Mouse (Mus musculus): ENCODE results near the gene Tor2a. TPM values are rescaled to one million over a fixed set of nuclear protein-coding genes. Genes with fewer than 3 reads are reported as not detected.

Tor2a gene
- polyA plus RNA-seq, 1 experiment = 35.7 TPM

DNA sequence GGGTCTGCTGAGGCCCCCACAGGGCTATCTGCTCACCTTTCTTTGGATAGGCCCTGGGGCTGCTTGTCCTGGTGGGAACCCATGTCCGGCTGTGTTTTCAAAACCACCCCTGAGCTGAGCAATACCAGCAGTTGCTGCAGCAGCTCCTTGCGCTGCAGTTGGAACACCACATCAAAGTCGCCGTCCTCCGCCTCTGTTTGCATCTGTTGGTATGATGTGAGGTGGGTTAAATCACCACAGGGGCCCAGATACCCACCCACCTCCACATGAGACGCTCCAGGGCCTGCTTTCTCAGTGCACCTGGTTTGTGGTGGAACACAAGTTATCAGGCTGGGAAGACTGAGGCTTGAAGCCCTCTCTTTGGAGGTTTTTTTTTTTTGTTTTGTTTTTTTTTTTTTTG is 21.0 kb downstream of the Tor2a start:
- H3K79me2 ChIP-seq (ENCODE audit: control insufficient read depth, insufficient read depth) = peaks cover 27% of the 10 kb centered on the region
- TF ChIP-seq MYOD1 (IDR thresholded peaks at IDR 0.05; ENCODE audit: control insufficient read depth, insufficient read length, low read depth) = no peak
- H3ac ChIP-seq (ENCODE audit: control insufficient read depth, insufficient read length, low read depth) = no peak overlapping the region
- peaks cover 13% of the 10 kb centered on the region for H3K79me3 ChIP-seq (ENCODE audit: low read depth)
- H3K27me3 ChIP-seq (ENCODE audit: control insufficient read depth, insufficient read depth, insufficient read length) = no peaks in the 10 kb centered on the region
- H3K36me3 ChIP-seq (ENCODE audit: control insufficient read depth, insufficient read depth) = peaks cover 24% of the 10 kb centered on the region
- no peak overlapping the region for H3K4me3 ChIP-seq (ENCODE audit: insufficient read depth, poor library complexity, severe bottlenecking)

GRCm38 (mm10) chr2:32779131-32779530 is 22.1 kb downstream of the Tor2a start:
- peaks cover 27% of the 10 kb centered on the region for H3K79me2 ChIP-seq (ENCODE audit: control insufficient read depth, insufficient read depth)
- peaks cover 13% of the 10 kb centered on the region for H3K79me3 ChIP-seq (ENCODE audit: low read depth)
- H3K27me3 ChIP-seq (ENCODE audit: control insufficient read depth, insufficient read depth, insufficient read length) = no peaks in the 10 kb centered on the region
- no peak overlapping the region for H3K4me3 ChIP-seq (ENCODE audit: insufficient read depth, poor library complexity, severe bottlenecking)
- peaks cover 24% of the 10 kb centered on the region for H3K36me3 ChIP-seq (ENCODE audit: control insufficient read depth, insufficient read depth)
- no peak overlapping the region for H3ac ChIP-seq (ENCODE audit: control insufficient read depth, insufficient read length, low read depth)
- TF ChIP-seq CTCF (IDR thresholded peaks at IDR 0.05; ENCODE audit: control insufficient read depth, insufficient read depth, insufficient read length) (peak; percentile 57), FOSL1 (IDR thresholded peaks at IDR 0.05; ENCODE audit: insufficient read depth, low read length, poor library complexity, severe bottlenecking) (no peak), MYOD1 (IDR thresholded peaks at IDR 0.05; ENCODE audit: control insufficient read depth, insufficient read length, low read depth) (no peak), MYOG (IDR thresholded peaks at IDR 0.05; ENCODE audit: control insufficient read depth, extremely low read depth, insufficient read length) (no peak), MAX (IDR thresholded peaks at IDR 0.05) (no peak), USF1 (IDR thresholded peaks at IDR 0.05; ENCODE audit: low read depth) (no peak)

- no peak for TF ChIP-seq MYOD1 (IDR thresholded peaks at IDR 0.05; ENCODE audit: control insufficient read depth, insufficient read length, low read depth)
- TF ChIP-seq CTCF (IDR thresholded peaks at IDR 0.05; ENCODE audit: control insufficient read depth, insufficient read depth, insufficient read length) = no peak
- no peak for TF ChIP-seq MAX (IDR thresholded peaks at IDR 0.05)
- no peak for TF ChIP-seq USF1 (IDR thresholded peaks at IDR 0.05; ENCODE audit: low read depth)
- TF ChIP-seq MYOG (IDR thresholded peaks at IDR 0.05; ENCODE audit: control insufficient read depth, extremely low read depth, insufficient read length) = no peak
- TF ChIP-seq FOSL1 (IDR thresholded peaks at IDR 0.05; ENCODE audit: insufficient read depth, low read length, poor library complexity, severe bottlenecking) = no peak
- TF ChIP-seq CEBPB (IDR thresholded peaks at IDR 0.05; ENCODE audit: low read depth) = no peak
- peaks cover 13% of the 10 kb centered on the region for H3K79me3 ChIP-seq (ENCODE audit: low read depth)
- peaks cover 24% of the 10 kb centered on the region for H3K36me3 ChIP-seq (ENCODE audit: control insufficient read depth, insufficient read depth)
- H3ac ChIP-seq (ENCODE audit: control insufficient read depth, insufficient read length, low read depth) = no peak overlapping the region
- H3K4me3 ChIP-seq (ENCODE audit: insufficient read depth, poor library complexity, severe bottlenecking) = no peak overlapping the region
- no peaks in the 10 kb centered on the region for H3K27me3 ChIP-seq (ENCODE audit: control insufficient read depth, insufficient read depth, insufficient read length)
- H3K79me2 ChIP-seq (ENCODE audit: control insufficient read depth, insufficient read depth) = peaks cover 27% of the 10 kb centered on the region
Observed at GRCm38 (mm10) chr2:32779714-32780113, 22.7 kb downstream of the Tor2a start.

GRCm38 (mm10) chr2:32781710-32782109 is 24.7 kb downstream of the Tor2a start:
- Histone ChIP-seq H3K4me3 (ENCODE audit: insufficient read depth, poor library complexity, severe bottlenecking) (no peak overlapping the region), H3ac (ENCODE audit: control insufficient read depth, insufficient read length, low read depth) (no peak overlapping the region), H3K36me3 (ENCODE audit: control insufficient read depth, insufficient read depth) (peaks cover 23% of the 10 kb centered on the region), H3K27me3 (ENCODE audit: control insufficient read depth, insufficient read depth, insufficient read length) (no peaks in the 10 kb centered on the region), H3K79me3 (ENCODE audit: low read depth) (peaks cover 3% of the 10 kb centered on the region), H3K79me2 (ENCODE audit: control insufficient read depth, insufficient read depth) (peaks cover 15% of the 10 kb centered on the region)
- TF ChIP-seq USF1 (IDR thresholded peaks at IDR 0.05; ENCODE audit: low read depth) = no peak
- TF ChIP-seq MYOG (IDR thresholded peaks at IDR 0.05; ENCODE audit: control insufficient read depth, extremely low read depth, insufficient read length) = no peak
- TF ChIP-seq CTCF (IDR thresholded peaks at IDR 0.05; ENCODE audit: control insufficient read depth, insufficient read depth, insufficient read length) = no peak
- no peak for TF ChIP-seq MAX (IDR thresholded peaks at IDR 0.05)

DNA sequence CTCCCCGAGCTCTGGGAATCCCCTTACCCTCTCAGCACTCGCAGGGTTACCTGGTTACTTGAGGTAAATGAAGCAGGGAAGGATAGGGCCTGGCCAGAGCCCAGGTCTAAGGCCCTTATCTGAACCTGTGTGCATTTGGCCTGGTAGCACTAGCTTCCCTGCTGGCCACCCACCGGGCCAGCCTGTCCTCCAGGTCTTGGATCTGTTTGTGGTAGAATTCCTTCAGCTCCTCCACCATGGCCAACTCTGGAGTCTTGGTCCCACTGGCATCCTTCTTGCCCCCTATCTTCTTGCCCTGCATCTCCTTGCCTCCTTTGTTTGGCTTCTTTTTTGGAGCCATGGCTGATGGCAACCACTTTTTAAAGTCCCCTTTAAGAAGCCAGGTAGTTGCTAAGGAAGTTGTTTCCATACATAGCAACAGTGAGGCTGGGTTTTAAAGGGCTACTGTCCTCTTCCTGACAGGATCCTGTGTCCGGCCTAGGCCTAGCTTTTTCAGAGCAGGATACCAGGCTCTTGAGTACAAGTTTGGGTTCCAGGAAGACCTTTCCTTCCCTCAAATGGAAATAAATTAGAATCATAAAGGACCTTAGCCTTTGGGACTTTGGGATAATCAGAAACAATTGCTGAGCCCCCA is 27.1 kb downstream of the Tor2a start, which contains the start of gene Cfap157:
Gene Cfap157, minus strand, starts transcription at position 381 of the 634 bp plus-strand sequence.
- Histone ChIP-seq H3K27me3 (ENCODE audit: control insufficient read depth, insufficient read depth, insufficient read length) (no peaks in the 10 kb centered on the region), H3ac (ENCODE audit: control insufficient read depth, insufficient read length, low read depth) (no peak within 1 kb of the TSS), H3K36me3 (ENCODE audit: control insufficient read depth, insufficient read depth) (peaks cover 1% of the 10 kb centered on the region), H3K79me3 (ENCODE audit: low read depth) (no peaks in the 10 kb centered on the region), H3K4me3 (ENCODE audit: insufficient read depth, poor library complexity, severe bottlenecking) (no peak within 1 kb of the TSS), H3K79me2 (ENCODE audit: control insufficient read depth, insufficient read depth) (no peaks in the 10 kb centered on the region)
- TF ChIP-seq MYOG (IDR thresholded peaks at IDR 0.05; ENCODE audit: control insufficient read depth, extremely low read depth, insufficient read length) = no peak
- TF ChIP-seq MYOD1 (IDR thresholded peaks at IDR 0.05; ENCODE audit: control insufficient read depth, insufficient read length, low read depth) = no peak
- no peak for TF ChIP-seq MAX (IDR thresholded peaks at IDR 0.05)
- no peak for TF ChIP-seq FOSL1 (IDR thresholded peaks at IDR 0.05; ENCODE audit: insufficient read depth, low read length, poor library complexity, severe bottlenecking)
- no peak for TF ChIP-seq CTCF (IDR thresholded peaks at IDR 0.05; ENCODE audit: control insufficient read depth, insufficient read depth, insufficient read length)
- TF ChIP-seq USF1 (IDR thresholded peaks at IDR 0.05; ENCODE audit: low read depth) = no peak
- no peak for TF ChIP-seq CEBPB (IDR thresholded peaks at IDR 0.05; ENCODE audit: low read depth)

- Histone ChIP-seq H3K79me2 (ENCODE audit: control insufficient read depth, insufficient read depth) (no peaks in the 10 kb centered on the region), H3K4me3 (ENCODE audit: insufficient read depth, poor library complexity, severe bottlenecking) (no peak overlapping the region), H3K79me3 (ENCODE audit: low read depth) (no peaks in the 10 kb centered on the region), H3ac (ENCODE audit: control insufficient read depth, insufficient read length, low read depth) (no peak overlapping the region), H3K27me3 (ENCODE audit: control insufficient read depth, insufficient read depth, insufficient read length) (no peaks in the 10 kb centered on the region), H3K36me3 (ENCODE audit: control insufficient read depth, insufficient read depth) (peaks cover 6% of the 10 kb centered on the region)
- TF ChIP-seq CTCF (IDR thresholded peaks at IDR 0.05; ENCODE audit: control insufficient read depth, insufficient read depth, insufficient read length) = no peak
Observed at GRCm38 (mm10) chr2:32787176-32787575, 30.1 kb downstream of the Tor2a start.
